Mouse (Mus musculus) erythroblast, embryonic 14.5 days (primary cell): ENCODE measurements around the gene Gm49510. TPM values are rescaled to one million over a fixed set of nuclear protein-coding genes. Genes with fewer than 3 reads are reported as not detected.

Experiments used
- H3K27me3 ChIP-seq: 2 replicates; pipeline ENCODE4 v1.6.1; 2012; ENCODE audit warnings: inconsistent platforms; ENCODE audit not compliant: control insufficient read depth
- H3K36me3 ChIP-seq: 2 replicates; pipeline ENCODE4 v1.6.1; 2012; ENCODE audit warnings: mild to moderate bottlenecking, inconsistent platforms; ENCODE audit not compliant: control insufficient read depth
- H3K4me1 ChIP-seq: 2 replicates; pipeline ENCODE4 v1.6.1; 2012; ENCODE audit warnings: inconsistent platforms; ENCODE audit not compliant: control insufficient read depth
- H3K4me3 ChIP-seq: replicated peaks from 2 replicates; pipeline ENCODE3; 2012; ENCODE audit warnings: moderate library complexity, mild to moderate bottlenecking, inconsistent platforms
- H3K9me3 ChIP-seq: 2 replicates; pipeline ENCODE4 v1.6.1; 2012; ENCODE audit warnings: low read length, inconsistent platforms, mixed read lengths; ENCODE audit not compliant: control insufficient read depth
- GATA1 ChIP-seq: IDR thresholded peaks from 2 replicates; pipeline ENCODE4 v1.6.1; 2012; ENCODE audit warnings: low read length, inconsistent platforms, mixed read lengths
- TAL1 ChIP-seq: IDR thresholded peaks from 3 replicates; pipeline ENCODE4 v1.6.1; 2012; ENCODE audit warnings: low read length, inconsistent platforms, mixed read lengths
- polyA plus RNA-seq: library from polyadenylated mRNA; stranded (reverse); fragments of >175 nt; gene quantifications from 2 replicates; pipeline ENCODE4 v1.2.3, GENCODE M21; 2012

Gm49510 gene
- polyA plus RNA-seq, 1 experiment, result 0.04 TPM

GRCm38 (mm10) chr15:78908982-78909381 lies 9.5 kb downstream of the Gm49510 start:
- no peak for TF ChIP-seq GATA1
- TF ChIP-seq TAL1, result no peak
- Histone ChIP-seq H3K9me3 (no peaks in the 10 kb centered on the region), H3K27me3 (no peaks in the 10 kb centered on the region), H3K4me3 (no peak overlapping the region), H3K4me1 (peaks cover 42% of the 10 kb centered on the region), H3K36me3 (peaks cover 78% of the 10 kb centered on the region)

GRCm38 (mm10) chr15:78912040-78912439 lies 12.6 kb downstream of the Gm49510 start:
- Histone ChIP-seq H3K4me1 (peaks cover 72% of the 10 kb centered on the region), H3K4me3 (no peak overlapping the region), H3K27me3 (no peaks in the 10 kb centered on the region), H3K36me3 (peaks cover 61% of the 10 kb centered on the region), H3K9me3 (no peaks in the 10 kb centered on the region)
- no peak for TF ChIP-seq TAL1
- TF ChIP-seq GATA1, result no peak

DNA sequence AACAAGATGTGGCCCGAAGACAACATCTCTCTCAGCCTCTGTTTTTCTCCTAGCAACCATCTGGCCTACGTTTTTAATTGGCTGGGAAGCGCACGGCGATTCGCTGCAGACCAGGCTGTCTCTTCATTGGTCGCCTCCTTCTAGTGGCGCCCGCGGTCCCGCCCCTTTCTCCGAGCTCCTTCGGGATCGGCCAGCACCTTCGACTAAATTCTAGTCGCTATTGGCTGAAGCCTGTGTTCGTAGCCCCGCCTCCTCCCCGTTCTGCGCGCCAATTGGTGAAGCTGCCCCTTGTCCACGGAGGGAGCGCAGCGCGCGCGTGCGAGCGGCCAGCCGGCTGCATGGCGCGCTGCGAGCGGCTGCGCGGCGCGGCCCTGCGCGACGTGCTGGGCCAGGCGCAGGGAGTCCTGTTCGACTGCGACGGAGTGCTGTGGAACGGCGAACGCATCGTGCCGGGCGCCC lies 14.2 kb downstream of the Gm49510 start, which contains the start of gene Pdxp:
Pdxp (plus strand) TSS at position 288 of the 459 bp plus-strand sequence.
- TF ChIP-seq TAL1, result no peak
- TF ChIP-seq GATA1, result no peak
- H3K27me3 ChIP-seq, result no peaks in the 10 kb centered on the region
- peak within 1 kb of the TSS; percentile 81 for H3K4me3 ChIP-seq
- H3K4me1 ChIP-seq, result peaks cover 79% of the 10 kb centered on the region
- no peaks in the 10 kb centered on the region for H3K9me3 ChIP-seq
- peaks cover 57% of the 10 kb centered on the region for H3K36me3 ChIP-seq

- H3K9me3 ChIP-seq, result no peaks in the 10 kb centered on the region
- peaks cover 59% of the 10 kb centered on the region for H3K36me3 ChIP-seq
- no peaks in the 10 kb centered on the region for H3K27me3 ChIP-seq
- H3K4me3 ChIP-seq, result peak overlapping the region; percentile 81
- H3K4me1 ChIP-seq, result peaks cover 79% of the 10 kb centered on the region
- TF ChIP-seq TAL1 (no peak), GATA1 (no peak)
Observed at GRCm38 (mm10) chr15:78914091-78914822, 14.8 kb downstream of the Gm49510 start.

DNA sequence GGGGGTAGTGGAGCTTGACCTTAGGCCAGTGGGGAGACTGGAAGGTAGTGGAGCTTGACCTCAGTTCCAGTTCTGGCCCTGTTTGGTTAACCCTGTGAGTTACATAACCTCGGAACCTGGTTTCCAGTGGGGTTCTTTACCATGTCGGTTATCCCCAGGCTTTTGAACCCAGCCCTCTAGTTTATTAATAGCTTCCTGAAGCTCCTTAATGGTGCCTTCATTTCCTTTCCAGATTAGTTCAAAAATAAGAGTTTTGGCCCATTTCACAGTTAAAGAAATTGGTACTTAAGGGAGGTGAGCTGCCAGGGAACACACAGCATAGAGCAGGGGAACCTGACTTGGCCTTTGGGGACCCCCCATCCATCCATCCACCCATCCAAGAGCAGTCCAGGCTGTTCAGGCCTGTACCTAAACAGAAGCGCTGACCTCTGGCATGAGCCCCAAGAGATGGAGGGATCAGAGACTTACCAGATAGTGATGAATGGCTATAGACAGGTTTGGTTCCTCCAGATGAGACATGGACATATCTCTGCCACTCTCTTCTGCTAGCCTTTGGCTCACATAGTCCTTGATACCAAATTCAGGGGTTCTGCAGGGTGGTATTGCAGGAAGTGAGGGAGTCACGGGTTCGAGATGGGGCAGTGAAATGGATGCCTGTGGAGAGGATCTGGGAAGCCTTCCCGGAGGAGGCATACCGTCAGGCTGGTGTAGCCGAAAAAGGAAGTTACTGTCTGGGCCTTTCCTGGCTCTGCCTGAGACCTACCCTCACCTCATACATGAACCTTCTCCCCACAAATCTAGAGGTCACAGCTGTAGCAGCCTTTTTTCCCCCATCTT lies 15.6 kb downstream of the Gm49510 start:
- peaks cover 79% of the 10 kb centered on the region for H3K4me1 ChIP-seq
- TF ChIP-seq TAL1 (no peak), GATA1 (no peak)
- H3K9me3 ChIP-seq, result no peaks in the 10 kb centered on the region
- H3K36me3 ChIP-seq, result peaks cover 59% of the 10 kb centered on the region
- H3K27me3 ChIP-seq, result no peaks in the 10 kb centered on the region
- peak overlapping the region; percentile 81 for H3K4me3 ChIP-seq

DNA sequence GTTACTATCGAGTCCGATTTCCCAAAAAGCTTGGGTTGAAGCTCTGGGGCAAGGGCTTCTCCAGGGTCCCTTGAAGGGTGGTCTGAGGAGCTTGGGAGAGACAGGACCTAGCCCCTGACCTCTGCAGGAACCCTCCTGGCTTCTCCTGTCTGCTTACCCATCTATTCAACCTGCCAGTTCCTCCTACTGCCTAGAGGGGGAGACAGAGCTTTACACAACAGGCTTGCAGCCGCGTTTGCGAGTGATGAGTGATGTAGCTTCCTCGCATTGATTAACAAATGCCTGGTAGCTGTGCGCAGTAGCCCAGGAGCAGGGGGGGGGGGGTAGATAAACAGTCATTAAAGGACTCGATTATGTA lies 16.2 kb downstream of the Gm49510 start:
- Histone ChIP-seq H3K9me3 (no peaks in the 10 kb centered on the region), H3K27me3 (no peaks in the 10 kb centered on the region), H3K4me3 (peak overlapping the region; percentile 81), H3K4me1 (peaks cover 85% of the 10 kb centered on the region), H3K36me3 (peaks cover 58% of the 10 kb centered on the region)
- TF ChIP-seq TAL1, result no peak

DNA sequence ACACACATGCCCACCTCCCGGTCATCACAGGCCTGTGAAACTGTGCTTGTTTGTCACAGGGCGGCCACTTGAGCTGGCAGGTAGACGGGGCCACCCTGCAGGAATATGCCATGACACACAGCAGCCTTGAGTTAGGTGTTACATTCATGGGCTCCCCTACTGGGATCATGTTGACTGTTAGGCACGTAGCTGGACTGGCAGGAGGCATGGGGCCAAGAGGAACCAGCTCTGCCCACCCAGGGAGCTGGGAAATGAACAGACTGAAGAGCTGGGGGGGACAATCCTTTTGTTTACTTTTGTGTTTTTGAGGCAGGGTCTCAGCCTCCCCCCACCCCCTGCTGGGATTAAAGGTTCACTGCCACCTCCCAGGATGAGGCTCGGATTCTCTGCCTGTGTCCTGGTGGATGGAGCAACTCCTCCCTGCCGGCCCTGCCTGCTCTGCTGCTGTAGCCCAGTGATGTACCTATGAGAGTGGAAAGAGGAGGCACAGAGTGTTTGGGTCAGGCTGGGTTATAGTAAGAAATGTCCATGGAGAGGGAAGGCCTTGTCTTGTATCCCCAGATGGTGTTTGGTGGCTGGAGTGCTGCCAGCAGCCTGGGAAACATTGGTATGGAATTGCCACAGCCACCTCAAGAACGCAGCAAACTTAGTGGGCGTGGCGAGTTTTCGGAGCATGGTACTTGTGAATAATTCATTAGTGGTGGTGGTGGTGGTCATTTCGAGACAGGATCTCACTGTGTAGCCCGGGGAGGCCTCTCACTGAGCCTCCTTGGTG lies 16.8 kb downstream of the Gm49510 start:
- Histone ChIP-seq H3K36me3 (peaks cover 53% of the 10 kb centered on the region), H3K4me1 (peaks cover 85% of the 10 kb centered on the region), H3K4me3 (peak overlapping the region; percentile 81), H3K27me3 (no peaks in the 10 kb centered on the region), H3K9me3 (peaks cover under 1% of the 10 kb centered on the region)
- TF ChIP-seq TAL1, result no peak
- TF ChIP-seq GATA1, result no peak

DNA sequence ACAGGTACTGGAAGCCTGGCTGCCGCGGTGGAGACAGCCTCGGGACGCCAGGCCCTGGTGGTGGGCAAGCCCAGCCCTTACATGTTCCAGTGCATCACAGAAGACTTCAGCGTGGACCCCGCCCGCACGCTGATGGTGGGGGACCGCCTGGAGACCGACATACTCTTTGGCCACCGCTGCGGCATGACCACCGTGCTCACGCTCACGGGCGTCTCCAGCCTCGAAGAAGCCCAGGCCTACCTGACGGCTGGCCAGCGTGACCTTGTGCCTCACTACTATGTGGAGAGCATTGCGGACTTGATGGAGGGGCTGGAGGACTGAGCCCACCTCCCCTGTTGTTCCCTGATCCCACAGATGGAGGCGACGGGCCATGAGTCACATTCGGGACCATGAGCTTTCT lies 18.7 kb downstream of the Gm49510 start:
- H3K27me3 ChIP-seq, result no peaks in the 10 kb centered on the region
- no peak overlapping the region for H3K4me3 ChIP-seq
- peaks cover 49% of the 10 kb centered on the region for H3K36me3 ChIP-seq
- H3K9me3 ChIP-seq, result peaks cover 5% of the 10 kb centered on the region
- TF ChIP-seq TAL1 (no peak), GATA1 (no peak)
- H3K4me1 ChIP-seq, result peaks cover 88% of the 10 kb centered on the region
